Mouse (Mus musculus) forebrain, postnatal 0 days (tissue): ENCODE results near the gene Atp1a1. TPM values are rescaled to one million over a fixed set of nuclear protein-coding genes. Genes with fewer than 3 reads are reported as not detected.

Source experiments
- ATAC-seq: fragments of 200-750 bp; cut with Nextera tagmentation; 2 replicates; pipeline ENCODE4 v1.8.0; 2017; ENCODE audit warnings: mild to moderate bottlenecking, moderate library complexity
- DNase-seq: peaks from one replicate; pipeline ENCODE4 v3.0.0-alpha.2; 2015
- H3K27ac ChIP-seq: fragments of 300-500 bp; sonication (generic); 2 replicates; pipeline ENCODE4 v1.5.1; 2014; ENCODE audit warnings: low read depth, mild to moderate bottlenecking, antibody characterized with exemption, low read length, moderate library complexity, mixed read lengths
- H3K27me3 ChIP-seq: fragments of 300-500 bp; sonication (generic); 2 replicates; pipeline ENCODE4 v1.6.1; 2014; ENCODE audit warnings: mild to moderate bottlenecking, low read length, mixed read lengths; ENCODE audit not compliant: insufficient read depth
- H3K36me3 ChIP-seq: fragments of 300-500 bp; sonication (generic); 2 replicates; pipeline ENCODE4 v1.6.1; 2014; ENCODE audit warnings: mild to moderate bottlenecking, moderate library complexity; ENCODE audit not compliant: insufficient read depth
- H3K4me1 ChIP-seq: fragments of 300-500 bp; sonication (generic); 2 replicates; pipeline ENCODE4 v1.6.1; 2014; ENCODE audit warnings: antibody characterized with exemption; ENCODE audit not compliant: insufficient read depth
- H3K4me2 ChIP-seq: fragments of 300-500 bp; sonication (generic); 2 replicates; pipeline ENCODE4 v1.6.1; 2014; ENCODE audit warnings: low read depth, mild to moderate bottlenecking, moderate library complexity
- H3K4me3 ChIP-seq: fragments of 300-500 bp; sonication (generic); 2 replicates; pipeline ENCODE4 v1.5.1; 2014; ENCODE audit warnings: low read depth, low read length, mixed read lengths
- H3K9ac ChIP-seq: fragments of 300-500 bp; sonication (generic); 2 replicates; pipeline ENCODE4 v1.6.1; 2014; ENCODE audit warnings: mild to moderate bottlenecking
- H3K9me3 ChIP-seq: fragments of 300-500 bp; sonication (generic); 2 replicates; pipeline ENCODE4 v1.6.1; 2016; ENCODE audit warnings: low read length
- CTCF ChIP-seq: sonication (generic); IDR thresholded peaks from 2 replicates; pipeline ENCODE4 v1.5.1; 2016; ENCODE audit warnings: antibody characterized with exemption, control low read depth, low read depth
- WGBS: fragments of 180-500 bp; shearing (Covaris S2); extraction: QIAGEN DNeasy Blood & Tissue Kit; methylation state at CpG from one replicate; pipeline ENCODE4 v1.1.7; 2014; 5-methylcytosine and 5-hydroxymethylcytosine counted together
- polyA plus RNA-seq: library from polyadenylated mRNA; unstranded; fragments of >200 nt; fragmentation: Nextera tagmentation; extraction: Ambion mirVana; gene quantifications from 2 replicates; pipeline ENCODE4 v1.2.1, GENCODE M21; 2015
- total RNA-seq: library from RNA; depleted of rRNA; stranded (reverse); fragments of >200 nt; gene quantifications from 2 replicates; pipeline ENCODE4 v1.2.3, GENCODE M21; 2014; rRNA removed

Atp1a1 gene
- total and polyA plus RNA-seq, 2 experiments from 2014 or later = 53.7 to 199 TPM

GRCm38 (mm10) chr3:101534311-101534710 is 70.2 kb downstream of the Atp1a1 start:
- Histone ChIP-seq H3K4me1 (no peaks in the 10 kb centered on the region), H3K4me2 (no peak overlapping the region), H3K27ac (no peak overlapping the region), H3K27me3 (no peaks in the 10 kb centered on the region), H3K4me3 (no peak overlapping the region), H3K36me3 (no peaks in the 10 kb centered on the region), H3K9ac (no peak overlapping the region), H3K9me3 (no peaks in the 10 kb centered on the region)
- TF ChIP-seq CTCF = no peak
- no peak for ATAC-seq
- 94% methylated on average over 9 of the region's 9 CpGs for WGBS
- DNase-seq = no peak

GRCm38 (mm10) chr3:101533373-101533772 is 71.1 kb downstream of the Atp1a1 start:
- Histone ChIP-seq H3K4me2 (no peak overlapping the region), H3K9me3 (no peaks in the 10 kb centered on the region), H3K4me1 (no peaks in the 10 kb centered on the region), H3K27me3 (no peaks in the 10 kb centered on the region), H3K9ac (no peak overlapping the region), H3K4me3 (no peak overlapping the region), H3K27ac (no peak overlapping the region), H3K36me3 (no peaks in the 10 kb centered on the region)
- WGBS = 82% methylated on average over 2 of the region's 2 CpGs
- ATAC-seq = no peak
- no peak for TF ChIP-seq CTCF
- DNase-seq = no peak

- Histone ChIP-seq H3K4me3 (no peak overlapping the region), H3K36me3 (no peaks in the 10 kb centered on the region), H3K9me3 (no peaks in the 10 kb centered on the region), H3K4me2 (no peak overlapping the region), H3K9ac (peak overlapping the region; percentile 1; the same call in 1 of the 2 replicates), H3K4me1 (no peaks in the 10 kb centered on the region), H3K27ac (peak overlapping the region; percentile 2; the same call in 1 of the 2 replicates), H3K27me3 (no peaks in the 10 kb centered on the region)
- DNase-seq (peak; percentile 49), ATAC-seq (peak; percentile 56)
- 43% methylated on average over 10 of the region's 10 CpGs for WGBS
- TF ChIP-seq CTCF = no peak
Observed at GRCm38 (mm10) chr3:101530928-101531327, 73.6 kb downstream of the Atp1a1 start.

- WGBS = 22% methylated on average over 8 of the region's 8 CpGs
- Histone ChIP-seq H3K36me3 (no peaks in the 10 kb centered on the region), H3K9ac (no peak overlapping the region), H3K9me3 (no peaks in the 10 kb centered on the region), H3K4me3 (no peak overlapping the region), H3K27me3 (no peaks in the 10 kb centered on the region), H3K4me1 (no peaks in the 10 kb centered on the region), H3K27ac (no peak overlapping the region), H3K4me2 (no peak overlapping the region)
- no peak for DNase-seq
- ATAC-seq = no peak; the same call in 1 of the 2 replicates
- TF ChIP-seq CTCF = no peak
Observed at GRCm38 (mm10) chr3:101528900-101529594, 75.4 kb downstream of the Atp1a1 start.

GRCm38 (mm10) chr3:101528157-101528899 is 76.2 kb downstream of the Atp1a1 start:
- Histone ChIP-seq H3K4me2 (no peak overlapping the region), H3K27ac (no peak overlapping the region), H3K36me3 (no peaks in the 10 kb centered on the region), H3K9ac (no peak overlapping the region), H3K4me3 (no peak overlapping the region), H3K4me1 (no peaks in the 10 kb centered on the region), H3K27me3 (no peaks in the 10 kb centered on the region), H3K9me3 (no peaks in the 10 kb centered on the region)
- 33% methylated on average over 6 of the region's 8 CpGs for WGBS
- TF ChIP-seq CTCF = no peak
- no peak for ATAC-seq
- no peak for DNase-seq

GRCm38 (mm10) chr3:101526603-101527002 is 77.9 kb downstream of the Atp1a1 start:
- Histone ChIP-seq H3K27ac (no peak overlapping the region), H3K4me3 (no peak overlapping the region), H3K27me3 (no peaks in the 10 kb centered on the region), H3K9me3 (no peaks in the 10 kb centered on the region), H3K4me2 (no peak overlapping the region), H3K4me1 (no peaks in the 10 kb centered on the region), H3K9ac (no peak overlapping the region), H3K36me3 (no peaks in the 10 kb centered on the region)
- no peak for TF ChIP-seq CTCF
- no peak for DNase-seq
- no peak for ATAC-seq
- 82% methylated on average over 11 of the region's 11 CpGs for WGBS

Other genes starting within 250 kb of the Atp1a1 start
- gene Igsf3, start 227.6 kb downstream of the Atp1a1 start, total RNA-seq = 54.8 and 74.0 TPM in 2 replicates
- 59.9 and 77.0 TPM in 2 replicates for gene Igsf3, start 227.6 kb downstream of the Atp1a1 start, polyA plus RNA-seq
- gene Mab21l3, start 244.3 kb upstream of the Atp1a1 start, total RNA-seq = 0.15 TPM in 1 of 2 replicates, not detected in the other
- 0.07 and 0.09 TPM in 2 replicates for gene Mab21l3, start 244.3 kb upstream of the Atp1a1 start, polyA plus RNA-seq